Mouse (Mus musculus) CD4-positive helper T cell, adult 2 months (primary cell): ENCODE data around the gene Sept4.

Experiments
- DNase-seq: peaks from one replicate; pipeline ENCODE4 v3.0.0-alpha.2; 2012; ENCODE audit warnings: low read depth, missing footprints, low spot score

The Sept4 gene

DNA sequence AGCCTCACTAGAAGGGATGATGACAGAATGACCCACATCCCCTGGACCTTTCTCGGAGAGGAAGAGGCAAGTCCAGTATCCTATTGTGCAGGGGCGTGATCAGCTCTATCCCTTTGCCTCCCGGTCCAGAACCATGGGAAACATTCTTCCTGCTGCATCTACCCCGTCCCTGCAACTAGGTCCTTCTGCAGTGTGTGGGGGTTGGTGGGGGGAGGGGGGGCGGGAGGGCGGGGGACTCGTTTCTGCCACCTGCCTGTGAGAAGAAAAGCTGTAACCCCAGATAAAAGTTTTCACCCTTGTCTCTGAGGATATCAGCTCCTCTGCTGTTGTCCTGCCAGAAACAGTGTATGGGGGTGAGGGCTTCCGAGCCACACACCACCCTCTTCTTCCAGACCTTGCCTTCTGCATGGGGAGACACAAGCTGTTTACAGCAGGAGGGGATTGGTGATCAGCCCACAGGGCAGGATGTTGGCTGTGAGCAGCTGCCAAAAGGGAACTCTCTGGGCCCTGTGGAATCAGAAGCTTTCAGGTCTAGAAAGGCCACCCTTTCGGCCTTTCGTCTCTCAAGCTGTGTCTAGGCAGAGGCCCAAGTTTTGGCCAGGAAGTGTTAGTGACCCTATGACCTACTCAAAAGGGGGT is 10.4 kb downstream of the Sept4 start:
- DNase-seq: no peak

- DNase-seq: no peak
Measured at GRCm38 (mm10) chr11:87579713-87580112, 11.0 kb downstream of the Sept4 start.

- DNase-seq: no peak
Measured at GRCm38 (mm10) chr11:87580543-87581085, 11.9 kb downstream of the Sept4 start.

DNA sequence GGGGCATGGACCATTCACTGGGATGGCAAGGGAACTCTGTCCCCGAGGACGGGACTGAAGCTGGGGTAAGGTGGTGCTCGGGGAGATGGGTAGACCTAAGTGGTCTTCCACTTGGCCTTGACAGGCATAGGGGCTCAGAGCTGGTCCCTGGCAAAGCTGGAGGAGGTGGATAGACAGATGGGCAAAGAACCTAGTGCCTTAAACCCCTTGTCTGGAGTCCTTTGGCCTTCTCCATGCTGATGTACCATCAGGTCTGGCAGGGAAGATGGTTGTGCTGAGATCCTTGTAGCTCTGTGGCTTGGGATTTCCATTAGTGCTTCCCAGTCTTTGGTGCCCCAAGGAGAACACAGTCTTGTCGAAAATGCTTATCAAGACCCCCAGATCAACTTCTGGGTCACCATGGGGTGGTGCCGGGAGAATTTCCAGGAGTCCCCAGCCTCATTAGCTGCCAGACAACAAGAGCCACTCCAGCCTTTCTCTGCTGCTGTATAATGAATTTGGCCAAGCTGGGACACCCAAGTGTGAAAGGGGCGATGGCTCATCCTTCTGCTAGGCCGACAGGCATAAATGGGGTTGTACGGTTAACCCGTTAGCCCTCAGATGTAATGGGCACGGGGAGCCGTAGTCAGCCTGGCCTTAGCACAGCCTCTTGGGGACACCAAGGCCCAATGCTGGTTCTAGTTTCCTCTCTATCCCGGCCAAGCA is 12.6 kb downstream of the Sept4 start:
- DNase-seq: no peak

DNA sequence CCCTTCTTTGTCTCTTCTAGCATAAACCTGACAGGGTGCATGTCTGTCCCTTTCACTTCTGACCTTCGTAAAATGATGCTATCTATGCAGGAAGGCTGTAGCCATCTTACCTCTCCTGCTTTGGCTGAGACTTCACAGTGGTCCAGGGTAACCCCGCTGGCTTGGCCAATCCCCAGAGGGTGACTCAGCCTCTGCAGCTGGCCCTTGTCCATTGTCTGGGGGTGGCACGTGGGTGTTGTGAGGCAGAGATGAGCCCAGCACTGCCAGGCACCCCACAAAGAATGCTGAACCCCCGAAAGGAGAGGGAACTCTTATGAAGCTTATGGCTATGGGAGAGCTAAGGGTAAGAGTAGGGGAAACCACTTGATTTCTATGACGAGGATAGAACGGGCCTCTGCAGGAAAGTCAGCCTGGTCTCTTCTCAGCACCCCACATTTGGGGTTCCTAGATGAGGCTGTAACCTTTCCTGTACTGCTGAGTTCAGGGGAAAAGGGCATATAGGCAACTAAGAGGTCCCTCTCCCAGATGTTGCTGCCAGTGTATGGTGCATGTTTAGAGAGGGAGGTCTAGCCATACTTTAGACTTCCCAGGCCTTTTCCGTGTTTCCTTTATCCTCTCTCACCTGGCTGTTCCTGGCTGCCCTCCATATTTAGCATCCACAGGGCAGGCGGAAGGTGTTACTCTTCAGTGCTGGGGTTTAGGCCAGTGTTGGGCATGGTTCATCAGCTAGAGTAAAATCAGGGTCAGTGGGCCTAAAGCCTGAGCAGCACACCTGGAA is 13.4 kb downstream of the Sept4 start:
- DNase-seq: no peak

DNA sequence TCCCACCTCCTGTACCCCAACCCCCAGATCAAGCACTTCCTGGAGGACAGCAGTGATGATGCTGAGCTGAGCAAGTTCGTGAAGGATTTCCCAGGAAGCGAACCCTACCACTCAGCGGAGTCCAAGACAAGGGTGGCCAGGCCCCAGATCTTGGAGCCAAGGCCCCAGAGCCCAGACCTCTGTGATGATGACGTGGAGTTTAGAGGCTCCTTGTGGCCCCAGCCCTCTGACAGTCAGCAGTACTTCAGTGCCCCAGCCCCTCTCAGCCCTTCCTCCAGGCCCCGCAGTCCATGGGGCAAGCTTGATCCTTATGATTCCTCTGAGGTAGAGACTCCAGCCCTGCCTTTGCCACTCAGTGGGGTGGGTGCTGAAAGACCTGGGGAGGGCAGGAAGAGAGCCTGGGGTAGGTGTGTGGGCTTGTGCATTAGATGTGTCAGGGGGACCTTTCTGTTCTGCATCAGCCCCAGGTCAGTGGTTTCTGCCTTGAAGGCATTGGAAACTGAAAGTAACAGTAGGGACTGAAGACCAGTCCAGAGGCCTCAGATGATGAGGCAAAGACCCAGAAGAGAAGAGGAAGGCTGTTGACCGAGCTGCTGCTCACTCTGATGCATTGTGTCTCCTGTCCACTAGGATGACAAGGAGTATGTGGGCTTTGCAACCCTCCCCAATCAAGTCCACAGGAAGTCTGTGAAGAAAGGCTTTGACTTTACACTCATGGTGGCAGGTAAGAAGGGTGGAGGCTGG is 14.8 kb downstream of the Sept4 start:
- DNase-seq: no peak

DNA sequence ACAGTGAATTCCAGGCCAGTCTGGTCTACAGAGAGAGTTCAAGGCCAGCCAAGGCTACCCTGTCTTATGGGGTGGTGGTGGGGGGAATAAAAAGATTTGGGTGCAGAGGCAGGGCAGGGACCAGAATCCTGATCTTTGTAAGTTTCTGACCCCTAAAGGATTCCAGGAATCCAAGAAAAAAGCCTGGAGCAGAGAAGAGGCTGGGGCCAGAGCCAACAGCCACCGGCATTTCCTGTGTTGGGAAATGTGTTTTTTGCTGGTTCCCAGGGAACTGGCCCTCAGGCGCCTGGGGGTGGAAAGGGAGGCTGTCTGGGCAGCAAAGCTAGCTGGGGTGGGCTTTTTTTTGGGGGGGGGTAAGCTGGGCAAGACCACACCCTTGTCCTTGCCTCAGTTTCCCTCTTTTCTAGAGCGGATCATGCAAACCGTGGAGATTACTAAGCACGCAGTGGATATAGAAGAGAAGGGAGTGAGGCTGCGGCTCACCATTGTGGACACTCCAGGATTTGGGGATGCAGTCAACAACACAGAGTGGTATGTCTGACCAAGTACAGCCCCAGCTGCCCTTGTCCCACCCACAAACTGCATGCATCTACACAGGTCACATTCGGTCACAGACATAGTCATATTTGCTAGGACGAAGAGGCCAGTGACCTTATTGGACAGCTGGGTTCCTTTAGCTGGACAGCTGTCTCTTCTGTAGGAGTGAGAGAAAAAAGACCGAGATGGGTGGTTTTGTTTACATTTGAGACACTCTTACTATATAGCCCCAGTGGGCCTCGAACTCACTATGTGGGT is 16.2 kb downstream of the Sept4 start:
- no peak for DNase-seq

DNA sequence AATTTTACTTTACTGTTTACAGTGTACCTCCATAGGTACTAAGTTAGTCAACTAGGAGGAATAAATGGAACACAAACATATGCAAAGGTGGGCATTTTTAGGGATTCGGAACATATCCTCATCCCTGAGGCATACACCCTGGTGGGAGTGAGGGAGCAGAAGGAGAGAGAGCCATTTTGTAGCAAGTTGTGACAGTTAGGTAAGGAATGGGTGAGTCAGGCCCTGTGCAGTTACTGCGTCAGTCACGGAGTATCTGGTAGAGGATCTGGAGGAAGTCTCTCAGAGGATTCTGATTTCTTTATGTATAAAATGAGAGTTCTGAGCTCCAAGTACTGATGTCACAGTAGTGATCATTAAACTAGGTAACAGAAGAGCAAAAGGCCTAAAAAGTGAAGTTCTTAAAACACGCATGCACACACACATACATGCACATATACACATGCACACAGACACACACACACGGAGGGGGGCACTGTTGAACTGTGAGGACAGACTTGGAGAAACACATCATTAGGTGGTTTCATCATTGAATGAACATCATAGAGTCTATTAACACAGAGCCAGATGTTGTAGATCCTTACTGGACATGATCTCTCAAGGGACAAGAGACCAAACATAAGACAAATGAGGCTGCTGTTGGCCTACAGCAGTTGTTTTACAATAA is 18.6 kb downstream of the Sept4 start:
- no peak for DNase-seq

DNA sequence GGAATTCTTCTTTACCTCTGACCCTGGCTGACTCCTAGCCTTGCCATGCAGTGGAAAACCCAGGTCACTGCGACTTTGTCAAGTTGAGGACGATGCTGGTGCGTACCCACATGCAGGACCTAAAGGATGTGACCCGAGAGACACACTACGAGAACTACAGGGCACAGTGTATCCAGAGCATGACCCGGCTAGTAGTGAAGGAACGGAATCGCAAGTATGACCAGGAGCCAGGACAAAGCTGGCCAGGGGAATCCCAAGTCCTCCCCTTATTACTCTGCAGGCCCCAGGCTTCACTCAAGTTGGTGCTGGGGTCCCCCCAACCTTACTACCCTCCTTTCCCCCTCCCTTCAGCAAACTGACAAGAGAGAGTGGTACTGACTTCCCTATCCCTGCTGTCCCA is 20.9 kb downstream of the Sept4 start:
- DNase-seq: no peak

DNA sequence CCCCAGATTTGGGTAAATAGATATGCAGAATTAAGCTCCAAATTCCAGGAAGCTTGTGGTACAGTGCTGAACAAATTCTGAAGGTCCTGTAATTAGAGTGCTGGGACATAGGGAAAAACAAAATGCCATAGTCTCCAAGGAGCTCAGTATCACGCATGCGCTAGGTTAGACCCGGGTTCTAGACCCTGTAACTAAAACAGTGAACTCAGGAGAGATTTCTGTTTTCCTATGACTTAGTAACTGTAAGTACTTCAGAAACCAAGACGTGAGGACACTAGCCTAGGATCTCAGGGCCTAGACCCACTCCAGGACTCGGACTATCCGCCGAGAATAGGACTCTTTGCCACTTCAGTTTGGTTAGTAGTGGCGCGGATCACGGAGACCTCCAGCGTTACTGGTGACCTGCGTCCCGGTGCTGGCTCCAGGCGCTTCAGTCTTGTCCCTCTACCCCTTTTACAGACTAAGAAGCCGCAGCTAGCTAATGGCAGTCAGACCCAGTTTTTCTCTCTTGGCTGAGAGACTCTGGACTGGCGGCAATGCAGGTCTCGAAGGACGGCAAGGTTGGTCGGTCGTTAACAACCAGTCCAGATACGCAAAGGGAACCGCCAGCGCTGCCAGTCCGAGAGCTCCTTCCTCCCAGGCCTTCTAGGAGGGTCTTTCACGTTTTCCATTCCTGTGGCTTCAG is 22.3 kb downstream of the Sept4 start:
- DNase-seq: no peak

DNA sequence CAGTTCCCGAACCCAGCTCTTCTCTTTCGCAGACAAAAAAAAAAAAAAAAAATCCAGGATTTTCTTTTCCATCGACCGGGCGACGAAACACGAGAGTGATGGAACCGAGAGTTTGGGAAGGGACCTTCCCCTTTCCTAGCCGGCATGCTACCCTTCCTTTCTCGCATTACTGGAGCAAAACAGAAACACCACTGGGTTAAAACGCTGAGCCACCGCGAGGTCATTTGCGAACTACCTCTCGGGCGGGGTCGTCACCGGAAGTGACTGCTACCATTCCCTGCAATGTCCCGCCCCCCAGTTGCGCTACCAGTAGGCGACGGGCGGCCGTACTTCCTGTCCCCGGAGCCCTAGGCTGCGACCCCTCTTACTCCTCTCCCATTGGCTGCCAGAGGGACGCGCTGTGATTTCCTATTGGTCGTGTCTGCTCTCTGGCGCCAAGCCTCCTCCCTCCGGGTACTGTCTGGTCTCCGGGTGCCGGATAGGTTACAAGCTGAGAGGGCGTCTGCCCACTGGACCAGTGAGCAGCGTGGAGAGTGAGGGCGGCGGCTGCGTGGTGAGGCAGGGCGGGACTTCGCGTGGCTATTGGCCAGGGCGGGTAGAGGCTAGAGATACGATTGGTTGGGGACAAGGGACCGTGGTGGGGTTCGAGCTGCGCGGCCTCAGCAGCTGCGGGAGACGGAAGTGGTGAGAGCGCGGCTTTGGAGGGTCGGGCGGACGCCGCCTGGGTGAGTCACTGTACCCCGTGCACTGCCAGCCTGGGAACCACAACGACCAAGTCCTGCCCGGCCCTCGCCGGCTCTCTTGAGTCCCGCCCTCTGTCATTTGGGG is 23.0 kb downstream of the Sept4 start, which contains the start of gene Mtmr4:
TSS of gene Mtmr4 (plus strand) at position 637 of the 828 bp plus-strand sequence.
- DNase-seq: peak; percentile 100

GRCm38 (mm10) chr11:87592354-87592695 is 23.6 kb downstream of the Sept4 start:
- DNase-seq: no peak

DNA sequence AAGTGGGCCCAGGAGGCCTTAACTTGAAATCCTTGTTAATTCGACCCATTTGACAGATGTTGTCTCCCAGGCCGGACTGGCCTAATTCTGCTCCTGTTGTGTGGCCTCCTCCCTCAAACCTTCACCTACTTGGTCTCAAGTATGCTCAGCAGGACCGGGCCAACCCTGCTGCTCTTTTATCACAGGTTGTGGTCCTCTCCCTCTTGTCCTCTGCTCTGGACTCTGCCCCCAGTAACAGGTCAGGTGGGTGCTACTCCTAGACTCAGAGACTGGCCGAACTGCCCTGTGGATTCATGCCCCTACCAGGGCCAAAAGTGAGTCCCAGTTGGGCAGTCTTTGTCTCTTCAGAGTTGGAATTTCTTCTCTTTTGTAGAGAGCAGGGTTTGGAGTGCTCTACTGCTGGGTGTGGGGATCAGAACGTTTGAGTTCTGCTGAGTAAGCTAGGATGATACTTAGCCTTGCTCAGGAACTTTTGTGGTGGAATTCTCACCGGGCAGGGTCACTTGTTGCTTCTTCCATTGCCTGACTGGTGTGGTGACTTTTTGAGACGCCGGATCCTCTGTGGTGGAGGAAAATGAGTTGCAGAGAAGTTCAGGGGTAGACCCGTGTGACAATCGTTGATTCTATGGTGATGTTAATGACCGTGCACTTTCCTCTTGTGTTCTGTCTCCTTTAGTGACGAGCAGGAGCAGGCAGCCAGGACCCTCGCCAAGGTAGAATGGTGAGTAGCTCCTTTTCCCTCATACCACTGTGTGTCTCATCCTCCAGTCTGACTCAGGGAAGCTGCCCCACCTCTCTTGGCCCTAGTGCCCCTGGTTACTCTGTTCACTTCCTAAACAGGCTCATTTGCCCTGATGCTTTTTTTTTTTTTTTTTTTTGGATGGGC is 24.3 kb downstream of the Sept4 start:
- peak; percentile 18 for DNase-seq

GRCm38 (mm10) chr11:87595327-87595841 is 26.7 kb downstream of the Sept4 start:
- DNase-seq: peak; percentile 83

DNA sequence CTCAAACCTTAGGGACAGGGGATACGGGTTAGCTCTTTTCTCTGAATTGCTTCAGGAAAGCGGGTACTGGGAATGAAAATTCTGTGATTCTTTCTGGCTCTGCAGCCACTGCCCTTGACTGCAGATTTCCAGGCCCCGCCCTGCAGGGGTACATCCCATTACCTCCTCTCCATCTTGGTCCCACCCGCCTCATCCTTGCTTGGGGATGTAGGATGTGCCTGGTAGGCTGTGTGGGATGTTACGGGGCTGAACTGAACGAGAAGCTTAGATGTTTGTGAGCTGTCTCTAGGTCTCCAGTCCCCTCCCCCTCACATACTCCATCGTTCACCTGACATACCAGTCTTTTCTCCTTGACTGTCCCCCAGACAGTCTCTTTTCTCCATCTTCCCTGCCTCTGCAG is 27.3 kb downstream of the Sept4 start:
- DNase-seq: no peak

DNA sequence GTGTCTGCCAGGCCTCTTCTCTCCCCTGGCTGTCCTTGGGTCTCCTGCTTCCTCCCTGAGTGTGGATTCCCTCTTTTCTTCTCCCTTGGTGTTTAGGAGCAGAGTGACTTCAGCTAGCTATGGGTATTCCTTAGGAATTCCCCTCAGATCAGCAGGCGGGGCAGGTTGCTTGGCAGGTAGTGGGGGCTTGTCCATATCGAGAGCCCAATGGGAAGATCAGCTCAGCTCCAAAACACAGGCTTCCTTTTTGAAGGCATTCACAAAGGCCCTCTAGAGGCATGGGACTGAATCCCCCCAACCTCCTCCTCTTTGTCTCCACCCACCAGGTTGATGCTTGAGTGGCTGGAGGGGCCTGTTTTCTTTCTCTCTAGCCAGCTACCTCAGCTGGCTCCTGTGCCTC is 27.8 kb downstream of the Sept4 start:
- no peak for DNase-seq

GRCm38 (mm10) chr11:87597061-87597460 is 28.4 kb downstream of the Sept4 start:
- DNase-seq: no peak
